Mouse (Mus musculus) heart, adult 2 months (tissue): Measurements from ENCODE around the gene Fgl2. TPM values are rescaled to one million over a fixed set of nuclear protein-coding genes. Genes with fewer than 3 reads are reported as not detected.

Source experiments
- DNase-seq, 2 experiments: peaks; one replicate each; pipeline ENCODE4 v3.0.0; 2021
- H3K27ac ChIP-seq: fragments of 200-600 bp; 2 replicates; pipeline ENCODE4 v1.8.1; 2022
- H3K27me3 ChIP-seq: fragments of 200-500 bp; 2 replicates; pipeline ENCODE4 v1.6.1; 2012; ENCODE audit warnings: mild to moderate bottlenecking, low read length, inconsistent platforms, mixed read lengths; ENCODE audit not compliant: control insufficient read depth, insufficient read depth
- H3K36me3 ChIP-seq: fragments of 200-500 bp; 2 replicates; pipeline ENCODE4 v1.6.1; 2012; ENCODE audit warnings: low read length, inconsistent platforms; ENCODE audit not compliant: control insufficient read depth, insufficient read depth
- H3K4me1 ChIP-seq: fragments of 200-500 bp; 2 replicates; pipeline ENCODE4 v1.6.1; 2011; ENCODE audit warnings: low read length; ENCODE audit not compliant: control insufficient read depth, insufficient read depth
- H3K4me3 ChIP-seq: fragments of 200-600 bp; 2 replicates; pipeline ENCODE4 v1.8.1; 2022
- H3K79me2 ChIP-seq: fragments of 200-500 bp; replicated peaks from 2 replicates; pipeline ENCODE4 v1.6.1; 2012; ENCODE audit warnings: mild to moderate bottlenecking, inconsistent platforms, low read length, moderate library complexity, mixed read lengths; ENCODE audit not compliant: control insufficient read depth, insufficient read depth
- H3K9ac ChIP-seq: fragments of 200-500 bp; 2 replicates; pipeline ENCODE4 v1.6.1; 2012; ENCODE audit warnings: low read depth, mild to moderate bottlenecking, control low read depth, inconsistent platforms, low read length, mixed read lengths
- CTCF ChIP-seq: fragments of 200-600 bp; IDR thresholded peaks from 2 replicates; pipeline ENCODE4 v1.8.1; 2022; ENCODE audit warnings: antibody characterized with exemption, mild to moderate bottlenecking, moderate library complexity
- EP300 ChIP-seq: fragments of 200-500 bp; IDR thresholded peaks from 2 replicates; pipeline ENCODE4 v1.6.1; 2011; ENCODE audit warnings: low read depth, low read length, control low read depth; ENCODE audit not compliant: insufficient read depth
- POLR2A ChIP-seq: fragments of 200-500 bp; IDR thresholded peaks from 2 replicates; pipeline ENCODE4 v1.6.1; 2011; ENCODE audit warnings: mild to moderate bottlenecking, low read depth, low read length, control low read depth; ENCODE audit not compliant: insufficient read depth
- WGBS: fragments of 180-500 bp; shearing (Covaris S2); methylation state at CpG from one replicate; pipeline ENCODE4 v1.1.7; 2018; 5-methylcytosine and 5-hydroxymethylcytosine counted together
- intact Hi-C: fragments of 180-260 bp; cut with DNase I; formaldehyde crosslinking; loops from one replicate; pipeline ENCODE4 v1.15.1; 2025
- polyA plus RNA-seq: library from polyadenylated mRNA; depleted of rRNA; stranded (reverse); fragments of >200 nt; gene quantifications from 2 replicates; pipeline ENCODE4 v1.2.3, GENCODE M21; 2012; rRNA removed
- total RNA-seq, 2 experiments: library from RNA; stranded (reverse); gene quantifications; 2 replicates each; pipeline ENCODE4 v1.2.3; 2021

Fgl2 gene
- total and polyA plus RNA-seq, 3 experiments: 16.9 to 27.2 (median 26.3) TPM

- Histone ChIP-seq H3K4me1 (no peaks in the 10 kb centered on the region; the same call in 1 of the 2 replicates), H3K27me3 (no peaks in the 10 kb centered on the region), H3K36me3 (no peaks in the 10 kb centered on the region; the same call in 1 of the 2 replicates), H3K79me2 (no peaks in the 10 kb centered on the region; the same call in 1 of the 2 replicates), H3K4me3 (peak within 1 kb of the TSS; percentile 72), H3K9ac (peak within 1 kb of the TSS; percentile 98), H3K27ac (peak within 1 kb of the TSS; percentile 73)
- WGBS: under 1% methylated on average over 68 of the region's 68 CpGs
- intact Hi-C loops: loop anchor here (10.0 kb wide), 2 partner anchors 370 to 540 kb away; partner anchors contain the start of genes Phtf2, Ptpn12 and Tmem60
- TF ChIP-seq EP300 (no peak), CTCF (peak; percentile 39)
- DNase-seq: peak; percentile 82 to 95
Observed at GRCm38 (mm10) chr5:21424614-21425602, 52.5 kb downstream of the Fgl2 start, which contains the start of the genes Ccdc146 and Fam185a. TSS of gene Ccdc146 (minus strand) at chr5:21424677. TSS of gene Fam185a (plus strand) at chr5:21424958.

- Histone ChIP-seq H3K79me2 (no peaks in the 10 kb centered on the region; the same call in 1 of the 2 replicates), H3K4me1 (no peaks in the 10 kb centered on the region; the same call in 1 of the 2 replicates), H3K27ac (no peak overlapping the region), H3K36me3 (no peaks in the 10 kb centered on the region; the same call in 1 of the 2 replicates), H3K9ac (no peak overlapping the region), H3K4me3 (no peak overlapping the region), H3K27me3 (no peaks in the 10 kb centered on the region)
- TF ChIP-seq POLR2A: no peak
- no peak for TF ChIP-seq CTCF
- TF ChIP-seq EP300: no peak
- no peak for DNase-seq
- intact Hi-C loops: loop anchor here (10.0 kb wide), 2 partner anchors 372 to 542 kb away; partner anchors contain the start of genes Phtf2, Ptpn12 and Tmem60
- 95% methylated on average over 6 of the region's 6 CpGs for WGBS
Observed at GRCm38 (mm10) chr5:21426666-21427065, 54.2 kb downstream of the Fgl2 start.

Other genes starting within 250 kb of the Fgl2 start
- gene Gsap, start 186.4 kb upstream of the Fgl2 start, total RNA-seq: 1 to 10 TPM; 3.5 to 3.7 TPM
- gene Gsap, start 186.4 kb upstream of the Fgl2 start, polyA plus RNA-seq: 1.7 and 4.7 TPM in 2 replicates
- 1 to 10 TPM; 2.8 to 3.1 TPM for gene Ccdc146, start 52.0 kb downstream of the Fgl2 start, total RNA-seq
- 1.5 and 2.9 TPM in 2 replicates for gene Ccdc146, start 52.0 kb downstream of the Fgl2 start, polyA plus RNA-seq
- 10 to 100 TPM; 18.4 to 19.9 TPM for gene Fam185a, start 52.3 kb downstream of the Fgl2 start, total RNA-seq
- gene Fam185a, start 52.3 kb downstream of the Fgl2 start, polyA plus RNA-seq: 4.5 and 6.2 TPM in 2 replicates
- 1 to 10 TPM; 2.0 to 3.1 TPM for gene Lrrc17, start 170.9 kb downstream of the Fgl2 start, total RNA-seq
- 2.7 and 4.7 TPM in 2 replicates for gene Lrrc17, start 170.9 kb downstream of the Fgl2 start, polyA plus RNA-seq